Mouse (Mus musculus) neural tube, embryonic 15.5 days (tissue): ENCODE data around the gene Matn4. TPM values are rescaled to one million over a fixed set of nuclear protein-coding genes. Genes with fewer than 3 reads are reported as not detected.

Source experiments
- ATAC-seq: fragments of 200-750 bp; cut with Nextera tagmentation; 2 replicates; pipeline ENCODE4 v1.8.0; 2017; ENCODE audit warnings: mild to moderate bottlenecking, moderate TSS enrichment, moderate library complexity; ENCODE audit not compliant: low FRiP score
- H3K27ac ChIP-seq: fragments of 300-500 bp; sonication (generic); replicated peaks from 2 replicates; pipeline ENCODE4 v1.5.1; 2015; ENCODE audit warnings: mild to moderate bottlenecking, inconsistent platforms
- H3K27me3 ChIP-seq: fragments of 300-500 bp; sonication (generic); replicated peaks from 2 replicates; pipeline ENCODE4 v1.6.1; 2015; ENCODE audit warnings: inconsistent platforms
- H3K36me3 ChIP-seq: fragments of 300-500 bp; sonication (generic); 2 replicates; pipeline ENCODE4 v1.6.1; 2015; ENCODE audit warnings: inconsistent platforms
- H3K4me1 ChIP-seq: fragments of 300-500 bp; sonication (generic); 2 replicates; pipeline ENCODE4 v1.6.1; 2015; ENCODE audit warnings: inconsistent platforms
- H3K4me2 ChIP-seq: fragments of 300-500 bp; sonication (generic); 2 replicates; pipeline ENCODE4 v1.6.1; 2015; ENCODE audit warnings: inconsistent platforms, mild to moderate bottlenecking, moderate library complexity
- H3K4me3 ChIP-seq: fragments of 300-500 bp; sonication (generic); replicated peaks from 2 replicates; pipeline ENCODE4 v1.5.1; 2015; ENCODE audit warnings: mild to moderate bottlenecking, inconsistent platforms
- H3K9ac ChIP-seq: fragments of 300-500 bp; sonication (generic); replicated peaks from 2 replicates; pipeline ENCODE4 v1.6.1; 2015; ENCODE audit warnings: mild to moderate bottlenecking, inconsistent platforms
- H3K9me3 ChIP-seq: fragments of 300-500 bp; sonication (generic); replicated peaks from 2 replicates; pipeline ENCODE4 v1.6.1; 2016; ENCODE audit warnings: inconsistent platforms
- WGBS: fragments of 180-500 bp; shearing (Covaris S2); methylation state at CpG from one replicate; pipeline ENCODE4 v1.1.7; 2015; ENCODE audit warnings: mixed read lengths; 5-methylcytosine and 5-hydroxymethylcytosine counted together
- polyA plus RNA-seq: library from polyadenylated mRNA; unstranded; fragments of >200 nt; fragmentation: Nextera tagmentation; extraction: Ambion mirVana; gene quantifications from 2 replicates; pipeline ENCODE4 v1.2.1, GENCODE M21; 2015

The Matn4 gene
- polyA plus RNA-seq, 1 experiment from 2014 or later, result 8.5 TPM

DNA sequence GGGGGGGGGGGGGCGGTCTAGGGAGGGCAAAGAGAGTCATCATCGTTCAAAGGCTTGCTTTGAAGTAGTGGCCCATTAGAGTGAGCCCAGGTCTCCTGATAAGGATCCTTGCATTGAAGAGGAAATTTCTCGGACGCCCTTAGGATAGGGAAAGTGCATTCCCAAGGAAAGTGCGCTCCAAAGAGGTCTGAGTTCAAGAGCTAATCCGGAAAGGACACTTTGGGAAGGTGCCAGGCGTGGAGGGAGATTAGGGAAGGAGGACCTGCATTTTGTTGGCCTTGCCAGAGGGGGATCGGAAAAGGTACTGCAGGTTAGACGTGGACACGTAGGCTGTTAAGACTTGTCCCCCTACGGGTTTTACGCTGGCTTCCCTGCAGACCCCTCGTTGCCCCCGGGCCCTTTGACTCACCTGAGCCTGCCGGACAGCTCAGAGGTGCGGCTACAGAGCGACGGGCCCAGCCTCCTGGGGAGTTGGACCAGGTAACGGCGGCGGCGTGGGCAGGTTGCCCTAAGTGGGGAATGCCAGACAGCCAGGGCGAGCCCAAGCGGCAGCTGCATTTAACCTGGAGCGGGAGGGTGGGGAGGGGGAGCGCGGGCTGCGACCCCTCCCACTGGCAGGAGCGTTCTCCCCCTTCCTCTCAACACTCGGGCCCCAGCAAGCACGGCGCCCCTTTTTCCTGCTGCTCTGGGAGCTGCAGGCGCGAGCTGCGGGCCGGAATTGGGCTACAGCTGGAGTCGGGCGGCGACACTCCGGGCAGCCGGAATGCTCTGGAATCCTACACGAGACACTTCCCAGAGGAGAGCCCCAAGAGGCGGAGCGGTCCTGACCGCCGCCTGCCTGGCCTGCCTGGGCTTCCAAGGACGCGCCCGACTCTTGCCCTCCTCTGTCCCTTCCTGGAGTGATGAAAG, 624 bp downstream of the Matn4 start:
- 2% methylated on average over 44 of the region's 49 CpGs for WGBS
- peaks cover 98% of the 10 kb centered on the region for H3K27me3 ChIP-seq
- no peak for ATAC-seq
- peak overlapping the region; percentile 35 for H3K4me3 ChIP-seq
- peaks cover 33% of the 10 kb centered on the region for H3K4me1 ChIP-seq
- H3K27ac ChIP-seq, result no peak overlapping the region
- H3K36me3 ChIP-seq, result no peaks in the 10 kb centered on the region
- H3K9me3 ChIP-seq, result no peaks in the 10 kb centered on the region
- H3K9ac ChIP-seq, result peak overlapping the region; percentile 2
- peak overlapping the region; percentile 61 for H3K4me2 ChIP-seq

DNA sequence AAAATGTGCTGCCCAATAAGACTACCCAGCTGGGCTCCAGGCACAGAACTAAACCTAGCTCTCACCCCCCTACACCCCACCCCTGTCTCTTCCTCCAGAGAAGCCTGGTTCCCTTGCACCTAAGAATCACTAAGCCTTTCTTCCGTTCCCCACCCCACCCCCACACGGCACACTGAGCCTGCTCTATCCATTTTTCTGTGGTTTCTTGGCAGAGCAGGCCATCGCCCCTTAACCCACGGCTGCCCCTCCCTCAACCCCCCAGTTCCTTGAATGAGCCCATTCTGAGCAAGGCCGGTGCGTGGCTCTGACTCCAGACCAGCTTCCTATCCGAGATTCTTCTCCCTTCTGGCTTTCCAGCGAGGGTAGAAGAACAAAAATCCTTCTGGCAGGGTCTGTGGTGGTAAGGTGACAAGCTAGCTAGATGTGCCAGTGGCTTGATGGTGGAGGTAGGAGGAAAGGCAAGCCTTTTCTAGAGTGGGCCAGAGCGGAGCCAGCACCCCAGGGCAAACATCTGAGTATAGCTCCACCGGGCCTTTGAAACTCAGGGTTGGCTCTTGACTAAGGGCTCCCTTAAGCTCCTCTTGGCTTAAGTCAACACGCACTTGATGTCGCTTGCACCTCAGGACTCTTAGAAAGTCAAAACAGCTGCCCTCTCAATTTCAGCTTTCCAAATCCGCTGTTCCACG, 1.4 kb downstream of the Matn4 start:
- Histone ChIP-seq H3K36me3 (no peaks in the 10 kb centered on the region), H3K4me2 (peak overlapping the region; percentile 61; the same call in 1 of the 2 replicates), H3K9me3 (no peaks in the 10 kb centered on the region; the same call in 1 of the 2 replicates), H3K27ac (no peak overlapping the region), H3K4me3 (no peak overlapping the region), H3K27me3 (peaks cover 98% of the 10 kb centered on the region), H3K9ac (no peak overlapping the region), H3K4me1 (peaks cover 33% of the 10 kb centered on the region)
- no peak for ATAC-seq
- WGBS, result 16% methylated on average over 14 of the region's 14 CpGs

GRCm38 (mm10) chr2:164402906-164403305, 2.1 kb downstream of the Matn4 start, which contains the start of gene Rbpjl:
Gene Rbpjl, plus strand, starts transcription at chr2:164403141.
- Histone ChIP-seq H3K4me2 (peak within 1 kb of the TSS; percentile 61; the same call in 1 of the 2 replicates), H3K36me3 (no peaks in the 10 kb centered on the region), H3K27me3 (peaks cover 91% of the 10 kb centered on the region), H3K9ac (no peak within 1 kb of the TSS), H3K4me3 (no peak within 1 kb of the TSS), H3K9me3 (no peaks in the 10 kb centered on the region; the same call in 1 of the 2 replicates), H3K27ac (no peak within 1 kb of the TSS), H3K4me1 (peaks cover 32% of the 10 kb centered on the region)
- no peak for ATAC-seq
- 3% methylated on average over 17 of the region's 17 CpGs for WGBS

- Histone ChIP-seq H3K9me3 (no peaks in the 10 kb centered on the region; the same call in 1 of the 2 replicates), H3K36me3 (no peaks in the 10 kb centered on the region), H3K9ac (no peak overlapping the region), H3K4me3 (no peak overlapping the region), H3K4me2 (no peak overlapping the region), H3K4me1 (peaks cover 10% of the 10 kb centered on the region), H3K27me3 (peaks cover 38% of the 10 kb centered on the region), H3K27ac (no peak overlapping the region)
- WGBS, result 75% methylated on average over 12 of the region's 12 CpGs
- no peak for ATAC-seq
These were observed 8.0 kb downstream of the Matn4 start for GRCm38 (mm10) chr2:164396911-164397310.

GRCm38 (mm10) chr2:164396076-164396475, 8.9 kb downstream of the Matn4 start:
- Histone ChIP-seq H3K27ac (no peak overlapping the region), H3K36me3 (no peaks in the 10 kb centered on the region), H3K4me3 (no peak overlapping the region), H3K9me3 (no peaks in the 10 kb centered on the region; the same call in 1 of the 2 replicates), H3K9ac (no peak overlapping the region), H3K4me1 (peaks cover 10% of the 10 kb centered on the region), H3K4me2 (no peak overlapping the region), H3K27me3 (peaks cover 31% of the 10 kb centered on the region)
- no peak for ATAC-seq
- WGBS, result 93% methylated on average over 7 of the region's 7 CpGs

DNA sequence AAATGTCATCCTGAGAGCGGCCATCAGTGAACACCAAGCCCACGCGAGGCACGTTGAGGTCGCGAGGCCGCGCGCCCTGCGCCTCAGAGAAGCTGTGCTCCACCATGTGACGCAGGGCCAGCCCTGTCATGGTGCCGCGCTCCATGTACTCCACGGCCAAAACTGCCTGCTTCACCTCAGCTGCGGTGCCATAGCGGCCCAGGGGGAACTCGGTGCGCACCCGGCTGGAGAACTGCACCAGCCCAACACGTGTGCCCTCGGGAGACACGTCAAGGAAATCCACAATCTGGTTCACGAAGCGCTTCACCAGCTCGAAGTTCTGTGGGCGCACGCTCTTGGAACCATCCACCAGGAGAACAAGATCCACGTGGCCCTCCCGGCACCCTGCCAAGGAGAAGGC, 11.8 kb downstream of the Matn4 start:
- Histone ChIP-seq H3K27me3 (peaks cover 17% of the 10 kb centered on the region), H3K4me1 (peaks cover 12% of the 10 kb centered on the region), H3K27ac (no peak overlapping the region), H3K4me3 (no peak overlapping the region), H3K36me3 (no peaks in the 10 kb centered on the region), H3K9me3 (no peaks in the 10 kb centered on the region), H3K4me2 (no peak overlapping the region), H3K9ac (no peak overlapping the region)
- 78% methylated on average over 29 of the region's 29 CpGs for WGBS
- ATAC-seq, result no peak

GRCm38 (mm10) chr2:164389499-164389898, 15.5 kb downstream of the Matn4 start:
- peak overlapping the region; percentile 54 for H3K4me3 ChIP-seq
- H3K4me1 ChIP-seq, result peaks cover 26% of the 10 kb centered on the region
- H3K36me3 ChIP-seq, result no peaks in the 10 kb centered on the region
- peak; percentile 77 for ATAC-seq
- peak overlapping the region; percentile 82 for H3K4me2 ChIP-seq
- WGBS, result under 1% methylated on average over 30 of the region's 30 CpGs
- H3K9ac ChIP-seq, result peak overlapping the region; percentile 46
- no peaks in the 10 kb centered on the region for H3K9me3 ChIP-seq
- peaks cover 28% of the 10 kb centered on the region for H3K27me3 ChIP-seq
- H3K27ac ChIP-seq, result peak overlapping the region; percentile 75

DNA sequence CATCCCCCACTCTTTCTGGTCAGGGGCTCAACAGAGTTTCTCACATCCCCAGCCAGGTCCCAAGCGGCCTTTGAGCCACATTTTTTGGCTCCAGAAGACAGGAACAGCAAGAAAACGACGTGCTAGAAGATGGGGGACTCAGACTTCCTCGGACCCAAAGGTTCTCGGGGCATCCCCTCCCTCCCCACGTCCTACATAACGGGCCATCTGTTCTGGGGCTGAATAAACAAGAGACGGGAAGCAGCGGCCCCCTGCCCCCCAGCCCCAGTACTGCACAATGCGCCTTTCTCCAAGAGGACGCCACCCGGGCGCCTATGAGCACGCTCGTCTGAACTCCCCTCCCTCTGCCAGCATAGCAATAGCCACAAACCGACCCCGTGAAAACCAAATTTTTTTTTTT, 15.9 kb downstream of the Matn4 start, which contains the start of gene Slpi:
TSS of gene Slpi (minus strand) at position 76 of the 400 bp plus-strand sequence.
- Histone ChIP-seq H3K27ac (peak within 1 kb of the TSS; percentile 75), H3K4me2 (peak within 1 kb of the TSS; percentile 82), H3K9ac (peak within 1 kb of the TSS; percentile 46), H3K4me1 (peaks cover 29% of the 10 kb centered on the region), H3K9me3 (no peaks in the 10 kb centered on the region), H3K4me3 (peak within 1 kb of the TSS; percentile 54), H3K36me3 (no peaks in the 10 kb centered on the region), H3K27me3 (peaks cover 28% of the 10 kb centered on the region)
- WGBS, result under 1% methylated on average over 17 of the region's 17 CpGs
- ATAC-seq, result peak; percentile 81

DNA sequence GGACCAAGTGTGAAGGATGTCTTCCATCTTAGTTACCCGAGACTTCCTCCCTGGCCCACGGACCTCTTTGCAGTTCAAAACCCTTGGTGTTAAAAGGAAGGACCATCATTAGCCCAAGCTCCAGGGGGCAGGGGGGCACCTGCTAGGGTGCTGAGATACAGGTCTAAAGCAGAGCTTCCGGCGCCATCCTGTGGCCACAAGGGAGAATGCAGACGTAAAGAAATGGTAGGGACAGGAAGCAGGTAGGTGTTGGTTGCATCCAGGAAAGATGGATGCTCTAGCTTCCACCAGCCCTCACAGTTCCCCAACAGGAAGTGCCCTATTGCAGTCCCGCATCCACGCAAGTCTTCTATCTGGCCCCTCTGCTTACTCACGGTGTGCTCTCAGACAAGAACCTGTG, 18.0 kb downstream of the Matn4 start:
- peaks cover 23% of the 10 kb centered on the region for H3K27me3 ChIP-seq
- no peaks in the 10 kb centered on the region for H3K36me3 ChIP-seq
- WGBS, result 23% methylated on average over 8 of the region's 8 CpGs
- H3K9me3 ChIP-seq, result no peaks in the 10 kb centered on the region
- no peak overlapping the region for H3K27ac ChIP-seq
- no peak overlapping the region for H3K4me3 ChIP-seq
- ATAC-seq, result no peak
- H3K4me2 ChIP-seq, result no peak overlapping the region
- H3K9ac ChIP-seq, result no peak overlapping the region
- peaks cover 31% of the 10 kb centered on the region for H3K4me1 ChIP-seq

- H3K4me3 ChIP-seq, result no peak overlapping the region
- no peak overlapping the region for H3K27ac ChIP-seq
- peak overlapping the region; percentile 29 for H3K4me2 ChIP-seq
- ATAC-seq, result peak; percentile 46; the same call in 1 of the 2 replicates
- peaks cover 22% of the 10 kb centered on the region for H3K27me3 ChIP-seq
- H3K9me3 ChIP-seq, result no peaks in the 10 kb centered on the region
- 14% methylated on average over 18 of the region's 18 CpGs for WGBS
- no peak overlapping the region for H3K9ac ChIP-seq
- no peaks in the 10 kb centered on the region for H3K36me3 ChIP-seq
- peaks cover 31% of the 10 kb centered on the region for H3K4me1 ChIP-seq
These were observed 18.8 kb downstream of the Matn4 start for GRCm38 (mm10) chr2:164385927-164386763.
